Mouse (Mus musculus) left cerebral cortex, postnatal 14 days (tissue): ENCODE data around the gene Arhgef15. TPM values are rescaled to one million over a fixed set of nuclear protein-coding genes. Genes with fewer than 3 reads are reported as not detected.
"Not testable (repeated sequence)": the region's sequence is repeated elsewhere in the genome, so short reads cannot be mapped to it uniquely, and the experiment has no call there.

Source experiments
- DNase-seq, 2 experiments: peaks; one replicate each; pipeline ENCODE4 v3.0.0; 2021 to 2022; ENCODE audit warnings: low spot score in 2 of 2, mixed read lengths in 1 of 2
- intact Hi-C: fragments of 180-260 bp; cut with DNase I; formaldehyde crosslinking; loops from one replicate; pipeline ENCODE4 v1.15.1; 2025
- total RNA-seq, 2 experiments: library from RNA; stranded (reverse); gene quantifications; 2 replicates each; pipeline ENCODE4 v1.2.3; 2021

Arhgef15 gene
- total RNA-seq, 2 experiments from 2014 or later: 20.9 to 22.6 TPM

DNA sequence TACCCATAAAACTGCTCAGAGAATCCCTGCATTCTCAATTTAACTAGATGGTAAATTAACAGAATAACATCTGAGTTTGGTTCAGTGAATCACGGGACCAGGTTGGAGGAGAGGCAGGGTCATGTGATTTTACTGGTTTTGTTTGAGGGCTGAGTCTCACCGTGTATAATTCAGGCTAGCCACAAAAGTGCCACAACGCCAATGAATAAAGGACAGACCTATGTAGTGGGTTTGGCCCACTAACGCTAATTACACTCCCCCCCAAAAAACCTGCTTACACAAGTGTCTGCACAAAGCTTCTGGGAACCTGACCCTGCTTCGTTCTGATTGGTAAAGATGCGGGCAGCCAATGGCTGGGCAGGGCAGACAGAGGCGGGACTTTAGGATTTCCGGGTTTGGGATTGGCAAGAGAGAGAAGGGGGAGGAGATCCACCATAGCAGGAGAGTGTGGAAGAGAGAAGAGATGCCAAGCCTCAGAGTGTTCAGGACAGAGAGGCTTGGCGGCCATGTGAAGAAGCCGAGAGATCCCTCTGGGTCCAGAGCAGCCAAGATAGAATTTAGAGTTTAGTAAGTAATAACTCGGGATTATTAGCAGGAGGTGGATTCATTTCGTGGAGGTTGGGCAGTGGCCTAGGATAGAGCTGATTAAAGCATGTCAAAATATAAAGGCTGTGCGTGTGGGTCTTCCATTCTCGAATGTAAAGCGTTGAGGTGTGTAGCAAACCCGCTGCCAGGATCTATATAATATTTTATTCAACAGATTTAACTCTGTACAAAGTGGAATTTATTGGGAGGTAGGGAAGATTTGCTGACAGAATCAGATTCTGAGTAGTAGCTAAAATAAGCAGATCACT, 17.6 kb downstream of the Arhgef15 start:
- intact Hi-C loops: no loop called here
- DNase-seq: peak; percentile 87 to 96

GRCm38 (mm10) chr11:68936951-68937350, 20.3 kb downstream of the Arhgef15 start:
- DNase-seq, intact Hi-C loops: not testable (repeated sequence)

DNA sequence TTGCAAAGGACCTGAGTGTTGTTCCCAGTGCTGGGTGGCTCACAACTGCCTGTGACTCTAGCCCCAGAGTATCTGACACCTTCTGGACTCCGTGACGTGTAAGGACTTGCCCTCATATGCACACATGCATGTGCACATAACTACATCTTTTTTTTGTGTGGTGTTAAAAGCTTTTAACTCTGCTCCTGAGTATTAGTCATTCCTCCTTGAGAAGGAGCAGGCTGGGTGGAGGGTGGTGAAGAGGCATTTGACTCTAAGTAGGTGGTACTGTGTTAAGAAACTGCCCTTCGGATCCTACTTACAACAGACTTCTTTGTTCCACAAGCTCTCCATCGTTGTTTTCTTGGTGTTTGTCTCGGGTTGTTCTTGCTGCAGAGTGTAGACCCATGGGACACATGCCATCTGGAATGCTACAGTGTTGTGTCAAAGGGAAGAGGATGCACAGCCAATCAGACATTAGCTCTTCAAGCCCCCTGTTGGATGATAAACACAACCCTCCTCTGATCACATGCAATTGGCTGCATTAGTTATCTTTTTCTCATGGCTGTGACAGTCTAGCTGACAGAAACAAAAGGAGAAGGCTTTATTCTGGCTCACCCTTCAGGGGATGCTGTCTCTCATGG, 23.3 kb downstream of the Arhgef15 start:
- no peak for DNase-seq
- intact Hi-C loops: no loop called here

DNA sequence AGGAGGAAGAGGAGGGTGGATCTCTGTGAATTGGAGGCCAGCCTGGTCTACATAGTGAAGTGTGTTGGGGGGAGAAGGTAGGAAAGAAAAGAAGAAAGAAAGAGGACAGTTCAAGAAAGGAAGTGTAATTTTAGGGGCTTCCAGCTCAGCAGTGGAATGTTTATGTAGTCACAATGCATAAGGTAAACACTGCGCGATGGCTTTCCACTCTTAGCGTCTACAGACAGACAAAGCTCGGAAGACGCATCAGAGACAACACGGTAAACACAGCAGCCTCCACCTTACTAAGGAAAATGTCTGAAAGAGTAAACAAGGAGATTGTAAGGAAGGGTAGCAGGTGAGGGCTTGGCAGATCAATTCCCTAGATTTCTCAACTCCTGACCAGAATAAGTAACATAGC, 27.3 kb downstream of the Arhgef15 start:
- intact Hi-C loops: no loop called here

DNA sequence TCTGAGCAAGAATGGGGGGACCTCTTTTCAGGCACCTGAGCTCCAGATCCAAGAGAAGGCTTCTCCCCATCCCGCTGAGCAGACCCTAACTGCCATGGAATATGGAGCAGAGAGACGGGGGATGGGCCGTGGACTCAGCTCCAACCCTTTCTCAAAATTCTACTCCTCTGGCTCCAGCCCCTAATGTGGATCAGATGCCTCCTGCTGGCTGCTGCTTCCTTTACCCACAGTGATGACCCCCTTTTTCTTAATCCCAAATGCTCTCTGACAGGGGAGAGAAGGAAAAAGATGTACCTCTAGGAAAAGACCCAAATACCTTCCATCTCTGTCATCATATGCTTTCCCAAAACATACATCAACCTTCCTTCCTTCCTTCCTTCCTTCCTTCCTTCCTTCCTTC, 30.3 kb downstream of the Arhgef15 start, which contains the start of gene Odf4:
Gene Odf4, minus strand, starts transcription at position 101 of the 400 bp plus-strand sequence.
- intact Hi-C loops: no loop called here
- DNase-seq: no peak

More for the DNA sequence above, 27.3 kb downstream of the Arhgef15 start:
- DNase-seq: no peak

- no peak for DNase-seq
- intact Hi-C loops: no loop called here
These were observed 32.5 kb downstream of the Arhgef15 start for GRCm38 (mm10) chr11:68924749-68925148.

DNA sequence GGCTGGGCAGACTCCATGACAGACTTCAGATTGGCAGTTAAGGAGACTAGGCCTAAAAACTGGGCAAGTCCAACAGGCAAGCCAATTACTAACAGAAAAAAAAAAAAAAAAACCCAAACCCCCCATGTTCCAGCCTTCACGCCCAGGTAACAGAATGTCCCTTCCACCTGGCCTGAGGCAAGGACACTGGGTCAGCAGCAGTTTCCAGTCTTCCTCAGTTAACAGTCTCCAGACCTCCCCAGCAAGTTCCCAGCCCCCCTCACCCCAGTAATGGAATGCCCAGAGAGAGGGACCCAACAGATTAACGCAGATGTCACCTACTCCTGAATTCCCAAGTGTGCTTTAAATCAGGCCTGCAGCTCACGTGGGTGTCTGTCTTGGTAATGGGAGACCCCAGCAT, 34.1 kb downstream of the Arhgef15 start:
- intact Hi-C loops: no loop called here
- no peak for DNase-seq

DNA sequence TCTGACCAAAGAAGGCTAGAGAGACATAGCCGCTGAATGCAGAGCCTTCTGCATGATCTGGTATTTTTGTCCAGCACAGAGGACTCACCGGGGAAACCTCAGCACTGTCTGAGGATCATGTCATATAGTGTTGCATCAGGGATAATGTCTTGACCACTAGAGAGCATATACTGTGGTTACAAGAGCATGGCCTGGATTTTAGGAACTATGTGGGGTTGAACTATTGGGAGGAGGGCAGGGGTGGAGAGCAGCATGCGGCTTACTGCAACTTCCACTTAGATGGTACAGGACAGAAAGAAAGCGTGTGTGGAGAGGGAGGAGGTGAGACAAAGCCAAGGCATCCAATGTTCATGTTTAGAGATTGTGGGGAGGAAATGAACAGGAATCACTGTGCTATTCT, 42.7 kb downstream of the Arhgef15 start:
- DNase-seq: no peak
- intact Hi-C loops: no loop called here

DNA sequence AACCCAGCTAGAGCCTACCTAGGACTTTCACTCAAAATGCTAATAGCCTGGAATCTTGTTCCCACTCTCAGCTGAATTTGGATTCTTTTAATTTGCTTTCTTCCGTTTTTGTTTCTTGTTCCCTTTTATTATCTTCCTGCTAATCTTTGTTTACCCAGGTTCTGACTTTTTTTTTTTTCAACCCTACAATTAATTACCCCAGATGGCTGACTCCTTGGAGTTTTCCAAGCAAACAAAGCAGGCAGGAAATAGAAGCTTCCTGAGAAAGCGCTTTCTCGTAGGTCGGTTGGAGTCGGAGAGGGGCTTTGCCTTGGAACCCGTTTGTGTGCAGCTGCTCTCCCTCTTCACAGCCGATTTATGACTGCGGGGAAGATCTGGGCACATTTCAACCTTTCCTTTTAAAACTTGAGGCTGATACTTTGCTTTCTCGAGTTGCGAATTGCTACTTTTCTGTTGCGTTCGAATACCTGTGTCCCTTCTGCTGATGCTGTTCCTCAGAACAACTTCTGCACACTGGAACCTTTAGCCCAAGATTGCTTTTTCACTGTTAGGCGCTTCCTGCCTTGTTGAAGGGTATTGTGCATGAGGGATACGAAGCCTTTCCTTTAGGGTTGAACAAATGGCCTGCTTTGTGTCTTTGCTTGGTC, 45.6 kb downstream of the Arhgef15 start:
- no peak for DNase-seq
- intact Hi-C loops: no loop called here

GRCm38 (mm10) chr11:68908846-68909503, 48.3 kb downstream of the Arhgef15 start:
- intact Hi-C loops: no loop called here
- DNase-seq: no peak

DNA sequence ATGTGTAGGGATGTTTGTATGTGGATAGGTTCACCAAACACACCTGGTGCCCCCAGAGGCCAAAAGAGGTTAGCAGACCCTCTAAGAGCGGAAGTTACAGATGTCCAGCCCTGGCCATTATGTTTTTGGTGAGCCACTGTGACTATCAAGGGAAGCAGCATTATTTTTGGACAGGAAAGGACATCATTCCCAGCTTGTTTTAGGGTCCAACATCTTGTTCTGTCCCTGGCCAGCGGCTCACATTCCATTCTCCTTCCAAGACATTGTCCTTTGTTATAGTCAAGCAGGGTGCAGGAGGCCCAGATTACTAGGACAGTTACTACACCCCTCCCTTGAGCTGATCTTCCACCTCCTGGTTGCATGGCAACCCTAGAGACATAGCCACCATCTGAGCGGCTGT, 50.0 kb downstream of the Arhgef15 start:
- intact Hi-C loops: no loop called here
- DNase-seq: no peak

DNA sequence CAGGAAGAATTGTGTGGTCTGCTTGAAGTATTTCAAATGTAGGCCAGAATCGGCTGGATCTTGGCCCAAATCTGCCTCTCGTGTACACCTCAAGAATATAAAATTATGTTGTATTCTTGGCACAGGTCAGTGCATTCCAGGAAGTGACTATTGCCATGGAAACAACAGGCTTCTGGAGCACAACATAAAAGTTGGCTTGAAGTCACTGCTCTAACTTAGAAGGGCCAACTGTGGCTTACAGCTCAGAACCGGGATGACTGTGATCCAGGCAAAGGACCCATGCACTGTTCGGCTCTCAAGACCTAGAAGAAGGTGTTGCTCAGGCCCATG, 50.9 kb downstream of the Arhgef15 start:
- intact Hi-C loops: no loop called here
- peak in 1 of 2 experiments; percentile 52 for DNase-seq

GRCm38 (mm10) chr11:68905665-68906460, 51.4 kb downstream of the Arhgef15 start:
- intact Hi-C loops: loop anchor here (2.0 kb wide), 1 partner anchor 77 kb away; no protein-coding TSS in a partner anchor
- DNase-seq: no peak

GRCm38 (mm10) chr11:68905138-68905531, 52.1 kb downstream of the Arhgef15 start:
- intact Hi-C loops: loop anchor here (2.0 kb wide), 1 partner anchor 78 kb away; no protein-coding TSS in a partner anchor
- no peak for DNase-seq

- DNase-seq: peak; percentile 87 to 89
- intact Hi-C loops: loop anchor here (2.0 to 5.0 kb wide), 2 partner anchors 63 to 78 kb away; partner anchors contain the start of gene Slc25a35
These were observed 52.7 kb downstream of the Arhgef15 start for GRCm38 (mm10) chr11:68904375-68905137.

- no peak for DNase-seq
- intact Hi-C loops: loop anchor here (2.0 to 5.0 kb wide), 2 partner anchors 64 to 79 kb away; partner anchors contain the start of gene Slc25a35
These were observed 53.5 kb downstream of the Arhgef15 start for GRCm38 (mm10) chr11:68903775-68904174.

DNA sequence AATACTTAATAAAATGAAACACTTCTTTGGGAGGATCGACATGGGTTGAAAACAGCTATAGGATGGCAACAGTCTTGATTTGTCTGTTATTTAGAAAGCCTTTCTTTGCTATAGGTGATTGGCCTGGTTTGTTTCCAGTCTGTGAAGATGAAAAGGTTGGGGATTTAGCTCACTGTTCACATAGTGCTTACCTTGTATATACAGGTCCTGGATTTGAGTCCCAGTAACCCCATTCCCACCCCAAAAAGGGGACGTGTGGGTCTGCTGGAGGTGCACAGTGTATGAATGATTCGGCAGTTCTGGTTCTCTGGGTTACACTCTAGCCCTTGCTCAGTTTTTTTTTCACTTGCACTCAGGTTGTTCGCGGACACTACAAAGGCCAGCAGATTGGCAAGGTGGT, 54.5 kb downstream of the Arhgef15 start:
- intact Hi-C loops: loop anchor here (5.0 kb wide), 1 partner anchor 64 kb away; the partner anchor contains the start of gene Slc25a35
- DNase-seq: no peak

- intact Hi-C loops: loop anchor here (5.0 kb wide), 1 partner anchor 65 kb away; the partner anchor contains the start of gene Slc25a35
- DNase-seq: no peak
These were observed 54.9 kb downstream of the Arhgef15 start for GRCm38 (mm10) chr11:68902367-68902766.
